Mouse (Mus musculus) ovary, postnatal 14 days (tissue): ENCODE data around the gene Hs1bp3.

Experiments used
- DNase-seq: peaks from one replicate; pipeline ENCODE4 v3.0.0; 2022; ENCODE audit warnings: low spot score

Hs1bp3 gene

DNA sequence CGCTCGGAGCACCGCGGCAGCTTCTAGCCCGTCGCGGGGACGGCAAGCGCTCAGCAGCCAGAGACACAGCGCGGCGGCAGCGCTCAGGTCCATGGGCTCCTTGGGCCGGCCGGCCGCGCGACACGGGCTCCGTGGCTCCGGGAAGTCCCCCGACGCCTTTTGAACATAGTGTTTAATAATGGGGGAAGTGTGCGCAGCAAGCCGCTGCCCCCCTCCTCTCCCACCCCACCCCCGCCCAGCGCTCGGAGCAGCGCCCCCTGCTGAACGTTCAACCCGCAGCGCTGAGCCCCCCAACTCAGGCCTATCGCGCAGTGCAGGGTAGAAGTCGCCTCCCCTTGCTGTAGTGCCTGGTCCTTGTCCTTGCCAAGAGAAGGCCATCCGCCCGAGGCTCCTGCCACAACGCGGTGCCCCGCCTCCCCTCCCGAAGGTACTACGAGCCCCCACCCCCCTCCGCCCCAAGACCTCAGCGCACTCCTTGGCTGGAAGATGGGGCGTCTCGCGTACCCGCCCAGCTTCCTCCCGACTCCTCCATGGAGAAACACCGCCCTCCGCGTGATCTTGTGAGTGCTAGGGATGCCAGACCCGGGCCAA, 11.3 kb upstream of the Hs1bp3 start, which contains the start of gene Gdf7:
Gene Gdf7 (minus strand): TSS at position 114 of the 591 bp plus-strand sequence.
- DNase-seq: no peak

- no peak for DNase-seq
Observed at GRCm38 (mm10) chr12:8305258-8305657, 8.0 kb upstream of the Hs1bp3 start.

GRCm38 (mm10) chr12:8306432-8306831, 6.8 kb upstream of the Hs1bp3 start:
- DNase-seq: peak; percentile 54

DNA sequence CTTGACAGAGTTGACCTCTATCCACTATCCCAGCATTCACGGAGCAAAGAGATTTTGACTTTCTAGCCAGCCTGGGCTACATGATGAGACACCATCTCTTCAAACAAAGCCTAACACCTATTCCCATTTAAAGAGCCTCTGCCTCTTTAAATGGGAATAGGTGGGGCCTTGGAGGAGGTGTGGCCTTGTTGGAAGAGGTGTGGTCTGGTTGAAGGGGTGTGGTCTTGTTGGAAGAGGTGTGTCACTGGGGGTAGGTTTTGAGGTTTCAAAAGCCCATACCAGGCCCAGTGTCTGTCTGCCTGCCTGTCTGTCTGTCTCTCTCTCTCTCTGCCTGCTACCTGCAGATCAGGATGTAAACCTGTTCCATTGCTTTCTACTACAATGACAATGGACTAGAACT, 6.3 kb upstream of the Hs1bp3 start:
- DNase-seq: no peak

DNA sequence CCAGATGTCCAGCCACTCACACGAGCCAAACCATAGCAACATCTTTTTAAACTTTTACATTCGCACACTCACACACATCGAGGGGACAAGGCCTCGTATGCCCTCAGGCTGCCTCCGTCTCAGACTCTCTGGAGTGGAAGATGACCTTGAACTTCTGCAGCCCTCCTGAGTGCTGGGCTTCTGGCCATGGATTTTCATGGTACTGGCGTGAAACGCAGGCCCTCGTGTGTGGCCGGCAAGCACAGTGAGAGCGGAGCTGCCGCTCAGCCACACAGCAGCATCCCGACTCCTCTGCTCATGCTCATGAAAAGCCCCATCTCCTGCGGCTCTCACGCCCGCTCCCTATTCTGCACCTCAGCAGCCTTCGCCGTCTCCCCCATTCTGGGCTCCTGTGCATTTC, 2.2 kb upstream of the Hs1bp3 start:
- no peak for DNase-seq

GRCm38 (mm10) chr12:8312266-8312665, 966 bp upstream of the Hs1bp3 start:
- no peak for DNase-seq

GRCm38 (mm10) chr12:8313773-8314172, 541 bp downstream of the Hs1bp3 start:
- DNase-seq: no peak

GRCm38 (mm10) chr12:8316541-8316940, 3.3 kb downstream of the Hs1bp3 start:
- no peak for DNase-seq

DNA sequence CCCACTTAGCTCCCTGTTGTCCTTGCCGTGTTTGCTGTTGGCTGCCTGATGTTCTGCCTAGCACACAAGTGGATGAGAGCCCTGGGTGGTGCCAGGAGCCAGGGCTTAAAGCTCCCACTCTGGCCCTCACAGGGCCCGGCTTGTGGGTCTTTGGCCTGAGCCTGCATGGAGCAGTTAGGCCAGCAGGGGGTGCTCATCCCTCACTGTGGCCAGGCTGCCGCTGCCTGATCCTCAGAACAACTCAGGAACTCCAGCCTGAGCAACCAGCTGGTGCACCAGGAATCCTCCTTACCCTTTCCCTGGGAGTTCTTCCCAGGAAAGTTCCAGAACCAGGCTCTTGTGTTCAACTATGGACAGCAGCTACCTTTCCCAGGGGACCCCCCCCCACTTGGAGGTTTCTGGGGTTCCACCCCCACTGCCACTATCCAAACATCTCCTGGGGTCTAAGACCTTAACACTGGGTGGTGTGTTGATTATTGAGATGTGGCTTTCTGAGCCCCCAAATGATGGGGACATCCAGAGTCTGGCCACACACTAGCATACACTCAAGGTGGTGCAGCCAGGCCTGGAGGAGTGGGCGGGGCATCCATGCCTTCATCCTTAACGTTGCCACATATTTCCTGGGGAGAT, 7.0 kb downstream of the Hs1bp3 start:
- peak; percentile 78 for DNase-seq

- no peak for DNase-seq
Observed at GRCm38 (mm10) chr12:8321506-8321905, 8.3 kb downstream of the Hs1bp3 start.

DNA sequence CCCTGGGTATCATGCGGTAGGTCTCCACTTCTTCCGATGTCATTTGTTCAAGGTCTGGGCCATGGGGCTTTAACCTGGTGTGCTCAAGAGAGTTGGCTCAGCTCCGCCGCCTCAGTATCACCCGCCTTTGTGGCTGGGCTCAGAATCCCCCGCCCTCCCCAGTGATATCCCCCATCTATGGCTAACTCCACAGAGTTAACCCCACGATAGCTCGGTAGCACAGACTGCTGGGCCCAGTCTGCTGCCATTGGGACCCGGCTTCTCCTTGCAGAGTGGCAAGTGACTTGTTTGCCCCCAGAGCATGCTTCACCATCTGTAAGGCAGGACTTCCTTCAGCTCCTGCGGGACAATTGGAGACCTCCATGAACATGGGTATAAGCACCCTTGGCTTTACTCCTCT, 10.9 kb downstream of the Hs1bp3 start:
- DNase-seq: no peak

GRCm38 (mm10) chr12:8325245-8325942, 12.2 kb downstream of the Hs1bp3 start:
- no peak for DNase-seq

- no peak for DNase-seq
Observed at GRCm38 (mm10) chr12:8325943-8326522, 12.8 kb downstream of the Hs1bp3 start.

DNA sequence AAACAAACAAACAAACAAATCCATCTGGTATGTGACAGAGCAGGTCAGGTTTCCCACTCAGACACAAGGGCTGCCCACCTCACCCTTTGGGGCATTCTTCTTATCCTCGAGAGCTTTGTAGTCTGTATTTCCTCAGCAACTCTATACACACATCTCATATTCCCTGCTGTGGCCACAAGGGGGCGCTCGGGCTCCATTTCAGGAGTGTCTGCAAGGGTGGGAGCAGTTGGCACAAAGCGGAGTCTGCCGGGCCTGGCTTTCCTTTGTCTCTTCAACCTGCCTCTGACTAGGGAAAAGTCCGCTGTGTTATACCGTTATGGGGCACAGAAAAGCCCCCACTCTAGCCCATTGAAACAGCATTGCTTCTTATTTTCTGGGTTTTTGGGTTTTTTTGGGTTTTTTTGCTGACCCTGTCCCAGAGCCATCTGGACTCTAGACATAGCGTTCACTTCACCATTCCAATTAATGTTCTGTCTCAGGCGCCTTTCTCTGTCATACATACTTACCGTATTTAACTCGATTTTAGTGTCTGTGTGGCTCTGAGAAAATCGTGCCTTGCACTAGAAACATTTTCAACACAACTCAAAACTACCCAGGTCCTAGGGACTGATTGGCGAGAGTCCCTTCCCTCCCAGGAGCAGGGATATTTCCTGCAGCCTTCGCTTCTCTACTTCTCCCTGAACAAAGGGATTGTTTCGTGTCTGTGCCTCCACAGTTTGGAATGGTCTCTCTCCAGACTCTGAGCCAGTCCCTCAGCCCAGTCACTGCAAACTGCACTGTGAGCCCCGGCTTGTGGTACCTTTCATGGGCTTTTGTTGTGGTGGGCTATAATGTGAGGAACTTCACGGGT, 13.8 kb downstream of the Hs1bp3 start:
- peak; percentile 94 for DNase-seq

GRCm38 (mm10) chr12:8327675-8328053, 14.4 kb downstream of the Hs1bp3 start:
- no peak for DNase-seq

DNA sequence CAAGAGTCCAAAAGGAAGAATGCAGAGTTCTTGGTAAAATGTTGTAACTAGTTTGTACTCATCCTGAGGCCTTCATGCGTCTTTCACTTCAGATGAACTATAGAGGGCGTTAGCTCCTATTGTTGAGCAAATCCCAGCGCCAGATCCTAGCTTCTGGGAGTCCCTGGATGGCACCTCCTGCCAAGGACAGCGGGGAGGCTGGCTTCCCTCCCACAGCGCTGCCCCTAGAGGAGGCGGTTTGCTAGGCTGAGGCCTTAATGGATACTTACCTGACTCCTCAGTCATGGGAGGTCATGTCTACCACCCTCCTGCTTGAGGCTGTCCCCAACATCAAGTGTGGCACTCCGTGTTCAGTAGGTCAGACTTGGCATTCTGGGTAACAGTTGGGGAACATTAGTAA, 16.0 kb downstream of the Hs1bp3 start:
- no peak for DNase-seq

GRCm38 (mm10) chr12:8331489-8332173, 18.4 kb downstream of the Hs1bp3 start:
- DNase-seq: no peak

DNA sequence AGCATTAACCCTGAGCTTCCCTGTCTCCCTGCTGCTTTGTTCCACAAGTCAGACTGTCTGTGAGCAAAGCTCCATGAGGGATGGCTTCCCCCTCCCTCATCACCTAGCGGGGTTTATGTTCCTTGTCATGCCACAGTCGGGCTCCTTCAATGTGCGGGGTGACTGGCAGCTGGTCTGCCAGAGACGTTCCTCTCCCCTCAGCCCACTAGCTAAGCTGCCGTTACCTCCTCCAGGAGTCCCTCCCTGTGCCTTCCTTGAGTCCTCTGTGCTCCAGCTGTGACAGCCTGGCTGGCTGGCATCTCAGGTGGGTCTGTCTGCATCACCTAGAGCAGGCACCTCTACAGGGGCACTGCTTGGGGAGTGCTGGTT, 18.9 kb downstream of the Hs1bp3 start:
- DNase-seq: no peak

GRCm38 (mm10) chr12:8333617-8334016, 20.4 kb downstream of the Hs1bp3 start:
- no peak for DNase-seq

GRCm38 (mm10) chr12:8334261-8334660, 21.0 kb downstream of the Hs1bp3 start:
- no peak for DNase-seq

- no peak for DNase-seq
Observed at GRCm38 (mm10) chr12:8335503-8335902, 22.3 kb downstream of the Hs1bp3 start.
